Mouse (Mus musculus): ENCODE data around the gene Olfr190. TPM values are rescaled to one million over a fixed set of nuclear protein-coding genes. Genes with fewer than 3 reads are reported as not detected.
"Not testable (repeated sequence)": the region's sequence is repeated elsewhere in the genome, so short reads cannot be mapped to it uniquely, and the experiment has no call there.

Gene Olfr190
- polyA plus RNA-seq (2012; rRNA removed), result not detected in 2 replicates

DNA sequence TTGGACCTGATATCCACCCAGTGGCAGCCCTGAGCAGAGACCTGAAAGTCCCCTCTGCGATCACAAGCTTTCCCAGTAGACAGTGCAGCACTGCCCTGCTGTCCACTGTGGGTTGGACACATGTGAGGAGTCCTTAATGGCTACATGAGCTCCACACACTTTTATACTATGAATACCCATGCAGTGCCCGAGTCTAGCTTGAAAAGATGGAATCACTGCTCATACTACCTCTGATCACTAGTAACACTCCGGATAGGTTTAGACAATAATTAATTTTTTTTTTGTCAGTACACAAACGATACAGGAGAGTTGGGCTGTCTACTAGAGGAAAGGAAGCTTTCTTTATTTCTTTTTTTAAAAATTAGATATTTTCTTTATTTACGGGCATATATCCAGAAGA, at the start of gene Olfr190:
TSS of gene Olfr190 (minus strand) at position 101 of the 400 bp plus-strand sequence.
- 83% methylated on average over 5 of the region's 5 CpGs for WGBS
- DNase-seq (ENCODE audit: low read depth, low spot score), result no peak

DNA sequence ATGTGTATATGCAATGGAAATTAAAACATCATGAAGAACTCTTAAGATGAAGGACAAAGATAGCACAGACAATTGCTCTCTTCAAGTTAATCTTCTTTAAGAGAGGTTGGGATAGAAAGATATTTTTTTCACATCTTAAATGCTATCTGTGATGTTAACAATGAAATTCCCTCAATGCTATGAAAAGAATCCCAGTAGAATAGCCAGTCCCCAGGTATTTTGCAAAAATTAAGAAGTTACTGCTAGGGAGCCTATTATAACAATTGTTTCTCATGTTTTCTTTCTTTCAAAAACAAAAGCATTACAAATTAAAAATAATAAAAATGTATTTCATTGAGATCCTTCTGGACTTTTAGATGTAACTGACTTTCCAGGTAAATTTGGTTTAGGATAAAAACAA, 43.2 kb upstream of the Olfr190 start, which contains the start of gene Olfr194:
TSS of gene Olfr194 (minus strand) at position 101 of the 400 bp plus-strand sequence.
- no peak for DNase-seq (ENCODE audit: low read depth, low spot score)

DNA sequence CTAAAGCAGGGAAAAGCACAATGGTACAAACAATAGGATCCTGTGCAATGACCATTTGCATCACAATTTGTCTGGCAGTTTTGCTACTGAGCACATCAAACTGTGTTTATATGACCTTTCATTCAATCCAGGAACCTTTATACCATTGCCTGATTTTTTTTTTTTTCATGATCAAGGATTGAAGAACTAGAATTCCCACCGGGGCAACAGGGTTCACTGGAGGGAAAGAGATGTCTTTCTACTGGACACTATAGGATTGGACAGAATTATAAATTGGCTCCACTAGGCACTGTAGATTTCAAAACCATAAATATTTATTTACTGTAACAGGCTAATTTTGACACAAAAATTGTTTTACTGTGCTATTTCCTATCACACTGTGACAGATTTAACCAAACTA, 34.0 kb upstream of the Olfr190 start, which contains the start of gene Olfr193:
TSS of gene Olfr193 (minus strand) at position 101 of the 400 bp plus-strand sequence.
- DNase-seq (ENCODE audit: low read depth, low spot score), result no peak
- WGBS, result 93% methylated on average over 1 of the region's 1 CpGs

DNA sequence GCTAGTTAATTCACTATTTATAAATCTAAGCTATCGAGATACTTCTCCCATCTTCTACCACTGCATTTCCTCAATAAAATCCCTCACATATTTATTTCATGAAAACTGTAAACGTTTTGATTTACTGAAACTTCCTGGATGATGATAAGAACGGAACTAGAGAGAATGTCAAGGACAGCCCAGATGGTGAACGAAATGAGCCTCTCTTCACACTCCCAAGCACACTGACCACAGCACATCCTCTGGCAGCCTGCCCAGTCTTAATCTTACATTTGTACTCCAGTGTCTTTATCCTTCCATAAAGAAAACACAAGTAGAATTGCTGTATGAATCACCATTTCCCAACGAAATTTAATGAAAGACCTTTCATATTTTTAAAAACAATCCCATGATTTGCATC, 30.7 kb upstream of the Olfr190 start:
- WGBS, result 35% methylated on average over 5 of the region's 5 CpGs
- DNase-seq (ENCODE audit: low read depth, low spot score), result not testable (repeated sequence)

DNA sequence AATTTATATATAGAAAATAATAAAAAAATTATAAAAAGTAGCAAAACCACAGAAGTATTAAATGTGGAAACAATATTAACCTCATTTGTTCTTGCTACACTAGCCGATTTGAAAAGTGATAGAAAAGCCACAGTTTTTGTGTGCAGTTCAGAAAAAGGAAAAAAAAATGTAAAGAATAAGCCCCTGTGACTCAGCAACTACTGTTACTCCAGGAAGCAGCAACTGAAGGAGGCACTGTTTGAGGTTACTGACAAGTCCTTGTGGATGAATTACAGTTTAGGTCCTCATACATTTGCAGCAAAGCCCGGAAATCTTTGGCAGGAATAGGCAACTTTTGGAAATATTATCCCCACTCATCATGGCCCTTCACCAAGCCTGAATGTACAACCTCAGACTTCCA, 27.5 kb upstream of the Olfr190 start:
- DNase-seq (ENCODE audit: low read depth, low spot score), result no peak
- 69% methylated on average over 2 of the region's 2 CpGs for WGBS

DNA sequence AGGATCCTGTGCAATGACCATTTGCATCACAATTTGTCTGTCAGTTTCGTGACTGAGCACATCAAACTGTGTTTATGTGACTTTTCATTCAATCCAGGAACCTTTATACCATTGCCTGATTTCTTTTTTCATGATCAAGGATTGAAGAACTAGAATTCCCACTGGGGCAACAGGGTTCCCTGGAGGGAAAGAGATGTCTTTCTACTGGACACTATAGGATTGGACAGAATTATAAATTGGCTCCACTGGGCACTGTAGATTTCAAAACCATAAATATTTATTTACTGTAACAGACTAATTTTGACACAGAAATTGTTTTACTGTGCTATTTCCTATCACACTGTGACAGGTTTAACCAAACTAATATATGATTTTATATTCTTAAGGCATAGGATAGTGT, 11.9 kb upstream of the Olfr190 start, which contains the start of gene Olfr191:
TSS of gene Olfr191 (minus strand) at position 101 of the 400 bp plus-strand sequence.
- 41% methylated on average over 1 of the region's 1 CpGs for WGBS
- DNase-seq (ENCODE audit: low read depth, low spot score), result not testable (repeated sequence)

DNA sequence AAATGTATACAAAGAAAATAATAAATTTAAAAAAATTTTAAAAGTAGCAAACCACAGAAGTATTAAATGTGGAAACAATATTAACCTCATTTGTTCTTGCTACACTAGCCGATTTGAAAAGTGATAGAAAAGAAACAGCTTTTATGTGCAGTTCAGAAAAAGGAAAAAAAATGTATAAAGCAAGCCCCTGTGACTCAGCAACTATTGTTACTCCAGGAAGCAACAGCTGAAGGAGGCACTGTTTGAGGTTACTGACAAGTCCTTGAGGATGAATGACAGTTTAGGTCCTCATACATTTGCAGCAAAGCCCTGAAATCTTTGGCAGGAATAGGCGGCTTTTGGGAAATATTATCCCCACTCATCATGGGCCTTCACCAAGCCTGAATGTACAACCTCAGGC, 3.3 kb upstream of the Olfr190 start:
- WGBS, result 85% methylated on average over 2 of the region's 2 CpGs
- not testable (repeated sequence) for DNase-seq (ENCODE audit: low read depth, low spot score)

DNA sequence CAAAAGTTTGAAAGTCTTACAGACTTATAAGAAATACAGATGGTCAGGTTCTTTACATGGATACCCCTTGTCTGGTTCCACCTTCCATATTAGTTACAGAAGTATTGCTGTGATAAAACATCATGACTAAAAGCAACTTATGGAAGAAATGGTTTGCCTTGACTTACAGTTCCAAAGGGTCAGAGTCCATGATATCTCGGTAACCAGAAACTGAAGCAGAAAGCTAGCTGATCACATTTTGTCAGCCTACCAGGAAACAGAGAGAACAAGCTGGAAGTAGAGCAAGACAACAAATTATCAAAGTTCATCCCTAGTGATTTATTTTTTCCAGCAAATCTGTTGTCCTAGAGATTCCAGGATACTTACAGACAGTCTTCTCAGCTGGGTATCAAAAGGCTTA, 4.3 kb downstream of the Olfr190 start:
- 78% methylated on average over 1 of the region's 1 CpGs for WGBS
- no peak for DNase-seq (ENCODE audit: low read depth, low spot score)

DNA sequence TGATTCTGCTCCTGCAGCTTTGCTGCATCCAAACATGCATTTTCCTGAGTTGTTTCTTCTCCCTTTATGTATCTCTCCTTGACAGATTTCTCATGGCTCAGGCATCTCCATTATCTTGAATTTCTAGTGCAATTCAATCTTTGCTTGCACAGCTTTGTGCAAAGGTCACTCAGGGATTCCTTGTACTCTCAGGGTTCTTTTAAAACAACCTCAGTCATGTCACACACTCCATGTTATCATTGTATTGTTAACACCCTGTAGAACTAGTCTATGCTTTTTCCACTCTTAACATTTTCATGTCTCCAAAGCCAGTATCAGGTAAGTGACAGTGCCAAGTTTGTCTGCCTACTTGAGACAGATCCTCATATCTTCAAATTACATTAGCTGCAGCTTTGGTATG, 6.0 kb downstream of the Olfr190 start:
- no peak for DNase-seq (ENCODE audit: low read depth, low spot score)

DNA sequence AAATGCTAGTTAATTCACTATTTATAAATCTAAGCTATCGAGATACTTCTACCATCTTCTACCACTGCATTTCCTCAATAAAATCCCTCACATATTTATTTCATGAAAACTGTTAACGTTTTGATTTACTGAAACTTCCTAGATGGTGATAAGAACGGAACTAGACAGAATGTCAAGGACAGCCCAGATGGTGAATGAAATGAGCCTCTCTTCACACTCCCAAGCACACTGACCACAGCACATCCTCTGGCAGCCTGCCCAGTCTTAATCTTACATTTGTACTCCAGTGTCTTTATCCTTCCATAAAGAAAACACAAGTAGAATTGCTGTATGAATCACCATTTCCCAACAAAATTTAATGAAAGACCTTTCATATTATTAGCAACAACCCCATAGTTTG, 15.4 kb downstream of the Olfr190 start:
- not testable (repeated sequence) for DNase-seq (ENCODE audit: low read depth, low spot score)
- 44% methylated on average over 3 of the region's 3 CpGs for WGBS

DNA sequence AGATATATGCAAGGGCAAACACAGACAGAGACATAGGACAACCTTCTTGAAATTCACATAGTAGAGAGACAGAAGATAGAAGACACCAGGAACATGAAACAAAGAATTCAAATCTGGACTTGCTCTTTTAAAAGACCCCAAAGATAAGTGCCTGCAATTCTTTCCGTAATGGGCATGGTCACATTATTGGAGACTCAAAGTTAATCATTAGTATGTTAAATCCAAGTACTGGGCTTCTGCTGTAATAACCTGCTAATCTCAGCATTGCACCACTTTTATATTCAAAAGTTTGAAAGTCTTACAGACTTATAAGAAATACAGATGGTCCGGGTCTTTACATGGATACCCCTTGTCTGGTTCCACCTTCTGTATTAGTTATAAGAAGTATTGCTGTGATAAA, 28.5 kb downstream of the Olfr190 start:
- DNase-seq (ENCODE audit: low read depth, low spot score), result not testable (repeated sequence)

DNA sequence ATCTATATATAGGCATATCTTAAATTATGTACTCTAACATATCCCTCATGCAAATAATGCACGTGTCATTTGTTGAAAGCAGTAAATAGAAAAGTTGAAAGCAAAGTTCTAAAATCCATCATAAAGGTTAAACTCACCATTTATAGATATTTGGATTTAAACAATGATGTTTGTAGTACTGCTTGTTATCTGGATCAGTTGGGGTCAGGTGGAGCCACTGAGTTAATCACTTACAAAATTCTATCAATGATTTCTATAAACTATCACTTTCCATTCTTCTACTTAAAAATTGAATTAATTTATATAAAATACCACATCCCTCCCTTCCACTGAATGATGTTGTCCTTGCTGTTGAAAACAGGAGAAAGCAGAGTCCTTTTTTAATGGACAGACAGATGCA, 28.9 kb downstream of the Olfr190 start:
- no peak for DNase-seq (ENCODE audit: low read depth, low spot score)

More for the DNA sequence above, 28.5 kb downstream of the Olfr190 start:
- 77% methylated on average over 2 of the region's 2 CpGs for WGBS

DNA sequence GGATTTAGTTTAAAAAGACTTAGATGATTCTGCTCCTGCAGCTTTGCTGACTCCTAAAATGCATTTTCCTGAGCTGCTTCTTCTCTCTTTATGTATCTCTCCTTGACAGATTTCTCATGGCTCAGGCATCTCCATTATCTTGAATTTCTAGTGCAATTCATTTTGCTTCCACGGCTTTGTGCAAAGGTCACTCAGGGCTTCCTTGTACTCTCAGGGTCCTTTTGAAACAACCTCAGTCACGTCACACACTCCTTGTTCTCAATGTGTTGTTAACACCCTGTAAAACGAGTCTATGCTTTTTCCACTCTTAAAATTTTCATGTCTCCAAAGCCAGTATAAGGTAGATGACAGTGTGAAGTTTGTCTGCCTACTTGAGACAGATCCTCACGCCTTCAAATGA, 30.2 kb downstream of the Olfr190 start:
- WGBS, result 56% methylated on average over 4 of the region's 4 CpGs
- DNase-seq (ENCODE audit: low read depth, low spot score), result no peak

More for the DNA sequence above, 28.9 kb downstream of the Olfr190 start:
- WGBS, result 53% methylated on average over 1 of the region's 1 CpGs

DNA sequence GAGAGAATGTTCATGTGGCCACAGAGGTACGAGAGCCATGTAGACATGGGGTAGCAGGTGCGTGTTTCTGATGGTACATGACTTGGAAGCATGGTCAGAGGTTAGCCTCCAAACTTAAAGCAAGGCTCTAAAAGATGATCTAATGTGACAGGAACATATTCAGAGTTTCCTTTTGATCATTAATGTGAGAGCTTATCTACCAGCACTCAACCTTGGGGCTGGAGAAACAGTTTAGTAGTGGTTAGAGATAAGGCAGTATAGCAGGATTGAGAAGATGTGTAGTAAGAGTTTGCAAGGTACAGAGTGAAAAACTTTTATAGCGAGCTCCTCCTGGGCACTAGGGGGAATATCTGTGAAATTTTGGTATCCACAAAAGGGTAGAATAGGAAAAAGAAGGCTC, 32.0 kb downstream of the Olfr190 start:
- no peak for DNase-seq (ENCODE audit: low read depth, low spot score)
- WGBS, result 69% methylated on average over 3 of the region's 3 CpGs

DNA sequence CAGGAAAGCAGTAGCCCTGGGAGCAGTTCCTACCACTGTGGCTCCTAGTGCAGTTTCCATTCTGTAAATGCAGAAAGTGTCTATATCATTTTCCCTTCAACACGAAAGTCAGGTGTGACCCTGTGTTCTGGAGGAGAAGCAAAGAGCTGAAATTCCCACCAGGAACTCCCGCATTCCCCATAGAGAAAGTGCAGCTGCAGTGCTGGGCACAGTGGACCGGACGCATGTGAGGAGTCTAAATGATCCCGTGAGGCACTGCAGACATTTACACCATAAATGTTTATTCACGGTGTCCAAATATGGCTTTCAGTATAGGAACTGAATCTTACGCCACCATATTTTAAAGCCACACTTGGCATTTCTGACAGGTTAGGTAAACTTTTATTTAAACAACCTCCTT, 38.1 kb downstream of the Olfr190 start, which contains the start of gene Olfr187:
TSS of gene Olfr187 (minus strand) at position 58 of the 400 bp plus-strand sequence.
- WGBS, result 64% methylated on average over 7 of the region's 7 CpGs
- no peak for DNase-seq (ENCODE audit: low read depth, low spot score)

DNA sequence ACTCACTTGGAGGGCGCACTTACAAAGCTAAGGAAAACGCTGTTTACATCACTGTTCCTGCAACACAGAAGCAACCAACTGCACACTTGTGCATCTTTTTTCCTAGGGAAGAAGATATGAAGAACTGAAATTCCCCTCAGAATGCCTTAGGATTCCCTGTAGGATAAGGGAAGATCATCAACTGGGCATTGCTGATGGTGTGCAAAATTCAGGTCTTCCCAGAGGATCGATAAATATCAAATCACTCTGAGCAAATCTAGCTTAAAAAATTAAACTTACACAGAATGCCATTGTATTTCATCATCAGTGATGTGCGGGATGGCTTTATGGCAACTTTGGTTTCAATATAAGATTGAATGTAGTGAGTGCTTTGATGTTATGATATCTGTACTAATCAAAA, 47.6 kb downstream of the Olfr190 start, which contains the start of gene Olfr186:
TSS of gene Olfr186 (minus strand) at position 101 of the 400 bp plus-strand sequence.
- DNase-seq (ENCODE audit: low read depth, low spot score), result no peak
- WGBS, result 90% methylated on average over 4 of the region's 4 CpGs

Other genes with a start within 250 kb of the Olfr190 start
- not detected in 2 replicates for gene Olfr177, start 203.2 kb downstream of the Olfr190 start, polyA plus RNA-seq (2012; rRNA removed)
- not detected in 2 replicates for gene Olfr178, start 185.9 kb downstream of the Olfr190 start, polyA plus RNA-seq (2012; rRNA removed)
- gene Olfr181, start 149.2 kb downstream of the Olfr190 start, polyA plus RNA-seq (2012; rRNA removed), result not detected in 2 replicates
- not detected in 2 replicates for gene Olfr180, start 148.6 kb downstream of the Olfr190 start, polyA plus RNA-seq (2012; rRNA removed)
- gene Olfr183, start 82.6 kb downstream of the Olfr190 start, polyA plus RNA-seq (2012; rRNA removed), result not detected in 2 replicates
- not detected in 2 replicates for gene Olfr186, start 47.7 kb downstream of the Olfr190 start, polyA plus RNA-seq (2012; rRNA removed)
- gene Olfr187, start 38.2 kb downstream of the Olfr190 start, polyA plus RNA-seq (2012; rRNA removed), result not detected in 2 replicates
- gene Olfr191, start 11.8 kb upstream of the Olfr190 start, polyA plus RNA-seq (2012; rRNA removed), result not detected in 2 replicates
- gene Olfr193, start 33.9 kb upstream of the Olfr190 start, polyA plus RNA-seq (2012; rRNA removed), result not detected in 2 replicates
- not detected in 2 replicates for gene Olfr194, start 43.1 kb upstream of the Olfr190 start, polyA plus RNA-seq (2012; rRNA removed)
- not detected in 2 replicates for gene Olfr195, start 69.0 kb upstream of the Olfr190 start, polyA plus RNA-seq (2012; rRNA removed)
- gene Olfr196, start 92.4 kb upstream of the Olfr190 start, polyA plus RNA-seq (2012; rRNA removed), result not detected in 2 replicates
- not detected in 2 replicates for gene Olfr198, start 125.5 kb upstream of the Olfr190 start, polyA plus RNA-seq (2012; rRNA removed)
- not detected in 2 replicates for gene Olfr199, start 141.8 kb upstream of the Olfr190 start, polyA plus RNA-seq (2012; rRNA removed)
- not detected in 2 replicates for gene Olfr201, start 194.6 kb upstream of the Olfr190 start, polyA plus RNA-seq (2012; rRNA removed)
- not detected in 2 replicates for gene Olfr202, start 208.8 kb upstream of the Olfr190 start, polyA plus RNA-seq (2012; rRNA removed)
- not detected in 2 replicates for gene Olfr203, start 220.9 kb upstream of the Olfr190 start, polyA plus RNA-seq (2012; rRNA removed)
- not detected in 2 replicates for gene Olfr204, start 240.2 kb upstream of the Olfr190 start, polyA plus RNA-seq (2012; rRNA removed)

All from large intestine, adult 2 months (tissue).